Mouse (Mus musculus) megakaryocyte, embryonic 14.5 days (primary cell): ENCODE measurements around the gene Eefsec.

Experiments used
- FLI1 ChIP-seq: IDR thresholded peaks from 2 replicates; pipeline ENCODE4 v1.6.1; 2012; ENCODE audit warnings: low read length, inconsistent platforms, mixed read lengths
- GATA1 ChIP-seq: IDR thresholded peaks from 3 replicates; pipeline ENCODE4 v1.6.1; 2012; ENCODE audit warnings: mixed read lengths, low read length, inconsistent platforms, borderline replicate concordance

- TF ChIP-seq GATA1 (no peak), FLI1 (no peak)
Measured at GRCm38 (mm10) chr6:88319735-88320134, 126.6 kb downstream of the Eefsec start.
